Mouse (Mus musculus): ENCODE measurements at regions not wholly inside any gene's neighbourhood (a gene's known extent, or its start where the extent isn't known, plus 50 kb on each side); places are given as distances from the start of the nearest gene placed in this dataset.

- Histone ChIP-seq H3K9me3 (ENCODE audit: control insufficient read depth, insufficient read depth, low read depth, low read length) (no peaks in the 10 kb centered on the region), H3K27ac (ENCODE audit: insufficient read depth, low read depth, low read length, poor library complexity, severe bottlenecking) (no peak overlapping the region), H3K36me3 (ENCODE audit: control insufficient read depth, insufficient read depth, low read length, poor library complexity, severe bottlenecking) (no peaks in the 10 kb centered on the region), H3K4me1 (ENCODE audit: control insufficient read depth in 2 of 2, insufficient read depth in 2 of 2, low read length in 2 of 2, poor library complexity in 1 of 2) (no peaks in the 10 kb centered on the region), H3K9ac (ENCODE audit: insufficient read depth, low read depth, low read length, poor library complexity, severe bottlenecking) (no peak overlapping the region), H3K4me3 (ENCODE audit: insufficient read depth in 1 of 2, low read depth in 1 of 2, low read length in 2 of 2, poor library complexity in 1 of 2, severe bottlenecking in 1 of 2) (no peak overlapping the region)
- in situ Hi-C loops (cut with MboI; ENCODE audit: low sequenced_read_pairs in 2 of 2, unreplicated experiment in 2 of 2) = no loop called here
- TF ChIP-seq CHD2 (IDR thresholded peaks at IDR 0.05; ENCODE audit: low read depth, low read length) = no peak
- TF ChIP-seq HCFC1 (IDR thresholded peaks at IDR 0.05; ENCODE audit: borderline replicate concordance, insufficient read depth, low read length) = no peak
- no peak for TF ChIP-seq ZC3H11A (IDR thresholded peaks at IDR 0.05; ENCODE audit: borderline replicate concordance, low read depth, low read length)
- TF ChIP-seq ZNF384 (IDR thresholded peaks at IDR 0.05; ENCODE audit: low read depth, low read length) = no peak
- TF ChIP-seq MAFK (IDR thresholded peaks at IDR 0.05; ENCODE audit: insufficient read depth, low read depth, low read length) = no peak
- no peak for DNase-seq (ENCODE audit: low read depth, low spot score)
These were observed 58.7 kb upstream of the Adpgk start for GRCm38 (mm10) chr9:59232682-59233081.

- no peak for DNase-seq (ENCODE audit: low read depth, low spot score)
- TF ChIP-seq ZNF384 (IDR thresholded peaks at IDR 0.05; ENCODE audit: low read depth, low read length) (no peak), HCFC1 (IDR thresholded peaks at IDR 0.05; ENCODE audit: borderline replicate concordance, insufficient read depth, low read length) (no peak), ZC3H11A (IDR thresholded peaks at IDR 0.05; ENCODE audit: borderline replicate concordance, low read depth, low read length) (no peak), CHD2 (IDR thresholded peaks at IDR 0.05; ENCODE audit: low read depth, low read length) (no peak), MAFK (IDR thresholded peaks at IDR 0.05; ENCODE audit: insufficient read depth, low read depth, low read length) (no peak)
- in situ Hi-C loops (cut with MboI; ENCODE audit: low sequenced_read_pairs in 2 of 2, unreplicated experiment in 2 of 2) = no loop called here
- Histone ChIP-seq H3K36me3 (ENCODE audit: control insufficient read depth, insufficient read depth, low read length, poor library complexity, severe bottlenecking) (no peaks in the 10 kb centered on the region), H3K27ac (ENCODE audit: insufficient read depth, low read depth, low read length, poor library complexity, severe bottlenecking) (no peak overlapping the region), H3K9ac (ENCODE audit: insufficient read depth, low read depth, low read length, poor library complexity, severe bottlenecking) (no peak overlapping the region), H3K4me3 (ENCODE audit: insufficient read depth in 1 of 2, low read depth in 1 of 2, low read length in 2 of 2, poor library complexity in 1 of 2, severe bottlenecking in 1 of 2) (no peak overlapping the region), H3K4me1 (ENCODE audit: control insufficient read depth in 2 of 2, insufficient read depth in 2 of 2, low read length in 2 of 2, poor library complexity in 1 of 2) (no peaks in the 10 kb centered on the region), H3K9me3 (ENCODE audit: control insufficient read depth, insufficient read depth, low read depth, low read length) (no peaks in the 10 kb centered on the region)
These were observed 59.4 kb upstream of the Adpgk start for GRCm38 (mm10) chr9:59231947-59232346.

GRCm38 (mm10) chr9:59231186-59231585 lies 60.2 kb upstream of the Adpgk start:
- Histone ChIP-seq H3K36me3 (ENCODE audit: control insufficient read depth, insufficient read depth, low read length, poor library complexity, severe bottlenecking) (no peaks in the 10 kb centered on the region), H3K4me3 (ENCODE audit: insufficient read depth in 1 of 2, low read depth in 1 of 2, low read length in 2 of 2, poor library complexity in 1 of 2, severe bottlenecking in 1 of 2) (no peak overlapping the region), H3K9me3 (ENCODE audit: control insufficient read depth, insufficient read depth, low read depth, low read length) (no peaks in the 10 kb centered on the region), H3K9ac (ENCODE audit: insufficient read depth, low read depth, low read length, poor library complexity, severe bottlenecking) (no peak overlapping the region), H3K4me1 (ENCODE audit: control insufficient read depth in 2 of 2, insufficient read depth in 2 of 2, low read length in 2 of 2, poor library complexity in 1 of 2) (no peaks in the 10 kb centered on the region), H3K27ac (ENCODE audit: insufficient read depth, low read depth, low read length, poor library complexity, severe bottlenecking) (no peak overlapping the region)
- in situ Hi-C loops (cut with MboI; ENCODE audit: low sequenced_read_pairs in 2 of 2, unreplicated experiment in 2 of 2) = no loop called here
- no peak for TF ChIP-seq ZC3H11A (IDR thresholded peaks at IDR 0.05; ENCODE audit: borderline replicate concordance, low read depth, low read length)
- no peak for TF ChIP-seq MAFK (IDR thresholded peaks at IDR 0.05; ENCODE audit: insufficient read depth, low read depth, low read length)
- no peak for TF ChIP-seq HCFC1 (IDR thresholded peaks at IDR 0.05; ENCODE audit: borderline replicate concordance, insufficient read depth, low read length)
- TF ChIP-seq CHD2 (IDR thresholded peaks at IDR 0.05; ENCODE audit: low read depth, low read length) = no peak
- TF ChIP-seq ZNF384 (IDR thresholded peaks at IDR 0.05; ENCODE audit: low read depth, low read length) = no peak
- DNase-seq (ENCODE audit: low read depth, low spot score) = no peak

- H3K4me3 ChIP-seq (ENCODE audit: insufficient read depth in 1 of 2, low read depth in 1 of 2, low read length in 2 of 2, poor library complexity in 1 of 2, severe bottlenecking in 1 of 2) = no peak overlapping the region
- no peaks in the 10 kb centered on the region for H3K4me1 ChIP-seq (ENCODE audit: control insufficient read depth in 2 of 2, insufficient read depth in 2 of 2, low read length in 2 of 2, poor library complexity in 1 of 2)
- TF ChIP-seq ZNF384 (IDR thresholded peaks at IDR 0.05; ENCODE audit: low read depth, low read length) (no peak), HCFC1 (IDR thresholded peaks at IDR 0.05; ENCODE audit: borderline replicate concordance, insufficient read depth, low read length) (no peak), MAFK (IDR thresholded peaks at IDR 0.05; ENCODE audit: insufficient read depth, low read depth, low read length) (no peak), ZC3H11A (IDR thresholded peaks at IDR 0.05; ENCODE audit: borderline replicate concordance, low read depth, low read length) (no peak), CHD2 (IDR thresholded peaks at IDR 0.05; ENCODE audit: low read depth, low read length) (no peak)
- in situ Hi-C loops (cut with MboI; ENCODE audit: low sequenced_read_pairs in 2 of 2, unreplicated experiment in 2 of 2) = no loop called here
- H3K9ac ChIP-seq (ENCODE audit: insufficient read depth, low read depth, low read length, poor library complexity, severe bottlenecking) = no peak overlapping the region
- H3K36me3 ChIP-seq (ENCODE audit: control insufficient read depth, insufficient read depth, low read length, poor library complexity, severe bottlenecking) = no peaks in the 10 kb centered on the region
- DNase-seq (ENCODE audit: low read depth, low spot score) = no peak
- H3K9me3 ChIP-seq (ENCODE audit: control insufficient read depth, insufficient read depth, low read depth, low read length) = no peaks in the 10 kb centered on the region
- H3K27ac ChIP-seq (ENCODE audit: insufficient read depth, low read depth, low read length, poor library complexity, severe bottlenecking) = no peak overlapping the region
These were observed 61.2 kb upstream of the Adpgk start for GRCm38 (mm10) chr9:59230161-59230560.

GRCm38 (mm10) chr9:59227948-59228347 lies 63.4 kb upstream of the Adpgk start:
- H3K4me1 ChIP-seq (ENCODE audit: control insufficient read depth in 2 of 2, insufficient read depth in 2 of 2, low read length in 2 of 2, poor library complexity in 1 of 2) = no peaks in the 10 kb centered on the region

More at GRCm38 (mm10) chr9:59227948-59228347, 63.4 kb upstream of the Adpgk start:
- TF ChIP-seq CHD2 (IDR thresholded peaks at IDR 0.05; ENCODE audit: low read depth, low read length) (no peak), MAFK (IDR thresholded peaks at IDR 0.05; ENCODE audit: insufficient read depth, low read depth, low read length) (no peak), HCFC1 (IDR thresholded peaks at IDR 0.05; ENCODE audit: borderline replicate concordance, insufficient read depth, low read length) (no peak), ZC3H11A (IDR thresholded peaks at IDR 0.05; ENCODE audit: borderline replicate concordance, low read depth, low read length) (no peak), ZNF384 (IDR thresholded peaks at IDR 0.05; ENCODE audit: low read depth, low read length) (no peak)
- H3K36me3 ChIP-seq (ENCODE audit: control insufficient read depth, insufficient read depth, low read length, poor library complexity, severe bottlenecking) = no peaks in the 10 kb centered on the region
- in situ Hi-C loops (cut with MboI; ENCODE audit: low sequenced_read_pairs in 2 of 2, unreplicated experiment in 2 of 2) = no loop called here
- H3K9ac ChIP-seq (ENCODE audit: insufficient read depth, low read depth, low read length, poor library complexity, severe bottlenecking) = no peak overlapping the region
- DNase-seq (ENCODE audit: low read depth, low spot score) = no peak
- H3K27ac ChIP-seq (ENCODE audit: insufficient read depth, low read depth, low read length, poor library complexity, severe bottlenecking) = no peak overlapping the region
- H3K4me3 ChIP-seq (ENCODE audit: insufficient read depth in 1 of 2, low read depth in 1 of 2, low read length in 2 of 2, poor library complexity in 1 of 2, severe bottlenecking in 1 of 2) = no peak overlapping the region
- no peaks in the 10 kb centered on the region for H3K9me3 ChIP-seq (ENCODE audit: control insufficient read depth, insufficient read depth, low read depth, low read length)

Measured in ES-E14 (cell line).